Mouse (Mus musculus) heart, postnatal 10 days (tissue): ENCODE measurements at regions not wholly inside any gene's neighbourhood (a gene's known extent, or its start where the extent isn't known, plus 50 kb on each side); places are given as distances from the start of the nearest gene placed in this dataset.

ENCODE experiments used
- DNase-seq, 2 experiments: peaks; one replicate each; pipeline ENCODE4 v3.0.0; 2021
- intact Hi-C: fragments of 180-260 bp; cut with DNase I; formaldehyde crosslinking; loops from one replicate; pipeline ENCODE4 v1.15.1; 2025

DNA sequence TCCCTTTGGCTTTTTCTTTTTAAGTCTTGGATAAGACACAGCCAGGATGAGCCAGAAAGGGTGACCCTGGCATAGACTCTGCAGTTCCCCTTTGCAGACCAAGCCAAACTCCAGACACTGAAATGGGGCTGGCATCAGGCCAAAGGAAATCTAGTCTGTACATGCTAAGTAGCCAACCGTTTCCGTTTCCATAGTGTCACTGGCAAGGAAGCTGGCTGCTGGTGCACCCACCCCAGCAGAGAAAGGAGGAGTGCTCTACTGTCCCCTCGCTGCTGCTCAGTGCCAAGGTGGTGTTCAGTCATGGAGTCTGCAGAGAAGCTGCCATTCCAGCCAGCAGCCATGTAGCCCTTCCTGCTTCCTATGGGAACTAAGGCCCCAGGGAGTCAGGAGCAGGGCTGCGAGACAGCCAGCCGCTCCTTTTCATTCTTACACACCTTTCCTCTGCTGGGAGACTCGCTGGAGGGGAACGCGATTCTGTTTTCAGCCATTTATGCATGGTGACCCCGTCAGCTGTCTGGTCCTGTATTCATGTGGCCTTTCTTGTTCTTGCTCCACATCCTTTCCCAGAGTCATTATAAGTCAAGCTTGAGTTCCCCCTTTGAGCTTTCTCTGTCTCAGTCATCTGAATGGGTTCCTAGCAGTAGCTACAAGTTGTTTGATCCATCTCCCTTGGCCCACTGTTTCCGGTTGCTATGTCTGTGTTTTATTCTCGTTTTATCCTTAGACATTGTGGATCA lies 341.3 kb downstream of the Ankrd50 start:
- intact Hi-C loops = no loop called here
- DNase-seq = peak; percentile 70 to 71

DNA sequence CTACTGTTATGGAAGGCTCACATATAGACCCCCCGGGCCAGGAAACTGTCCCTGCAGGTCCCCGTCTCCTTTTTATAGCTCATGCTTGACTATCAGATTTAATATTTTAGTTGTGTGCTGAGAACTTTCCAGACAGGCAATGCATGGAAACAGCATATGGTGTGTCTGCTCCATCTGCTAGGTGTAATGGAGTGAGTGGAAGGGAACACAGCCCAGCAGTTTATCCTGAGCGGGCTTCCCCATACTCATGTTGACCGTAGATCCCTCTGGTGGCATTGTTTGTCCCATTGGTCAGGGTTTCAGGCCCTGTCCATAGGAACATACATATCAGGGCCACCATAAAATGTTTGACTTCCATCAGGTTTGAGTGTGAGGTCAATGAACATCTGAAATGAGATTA lies 345.3 kb downstream of the Ankrd50 start:
- intact Hi-C loops = no loop called here
- no peak for DNase-seq

- no peak for DNase-seq
- intact Hi-C loops = no loop called here
These were observed 346.6 kb downstream of the Ankrd50 start for GRCm38 (mm10) chr3:38138014-38138413.

- intact Hi-C loops = no loop called here
- DNase-seq = no peak
These were observed 348.8 kb downstream of the Ankrd50 start for GRCm38 (mm10) chr3:38135808-38136214.

GRCm38 (mm10) chr3:38134425-38134824 lies 350.2 kb downstream of the Ankrd50 start:
- intact Hi-C loops = no loop called here
- DNase-seq = no peak

DNA sequence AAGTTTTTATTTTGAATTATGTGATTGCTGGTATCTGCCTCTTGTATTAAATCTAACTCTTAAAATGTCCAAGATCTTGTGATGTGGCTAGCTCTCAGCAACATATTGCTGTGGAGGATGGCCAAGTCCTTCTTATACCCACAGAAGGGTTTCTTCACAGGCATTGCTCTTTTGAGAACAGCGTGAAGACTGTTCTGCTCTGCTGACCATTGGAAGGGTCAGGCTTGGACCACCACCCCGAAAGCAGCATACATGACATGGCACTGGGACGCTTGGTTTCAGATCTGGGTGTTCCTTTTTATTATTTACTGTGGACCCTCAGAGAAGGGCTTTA lies 352.8 kb downstream of the Ankrd50 start:
- intact Hi-C loops = no loop called here
- no peak for DNase-seq

- no peak for DNase-seq
- intact Hi-C loops = no loop called here
These were observed 353.3 kb downstream of the Ankrd50 start for GRCm38 (mm10) chr3:38131176-38131886.

DNA sequence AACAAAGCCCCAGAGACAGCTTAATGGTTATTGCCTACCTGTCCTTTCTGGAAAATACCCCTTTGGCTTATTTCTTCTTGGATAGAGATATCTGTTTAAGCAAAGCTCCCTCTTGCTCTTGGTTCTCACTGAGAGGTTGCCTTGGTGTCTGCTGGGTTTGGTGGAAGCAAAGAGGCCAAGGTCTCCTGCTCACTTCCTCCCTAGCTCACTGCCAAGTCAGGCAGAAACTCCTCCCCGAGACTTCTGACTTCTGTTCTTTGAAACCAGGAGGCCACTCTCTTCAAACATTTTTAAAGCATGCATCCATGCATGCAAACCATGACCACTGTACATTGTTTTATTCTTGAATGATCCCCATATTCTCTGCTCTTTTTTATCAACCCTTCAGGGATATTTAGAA lies 354.6 kb downstream of the Ankrd50 start:
- intact Hi-C loops = no loop called here

DNA sequence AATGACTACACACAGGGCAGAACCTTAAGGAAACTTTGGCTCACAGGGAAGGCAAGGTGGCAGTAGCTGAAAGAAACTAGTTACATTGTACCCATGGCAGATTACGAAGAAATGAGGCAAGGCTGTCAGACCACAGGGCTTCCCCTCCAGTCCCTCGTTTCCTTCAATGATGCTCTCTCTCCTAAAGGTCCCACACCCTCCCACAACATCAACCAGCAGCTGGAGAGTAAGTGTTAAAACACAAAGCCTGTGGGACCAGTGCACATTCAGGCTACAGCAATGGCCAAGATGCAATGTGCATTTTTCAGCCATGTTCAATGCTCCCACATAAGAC lies 355.5 kb downstream of the Ankrd50 start:
- no peak for DNase-seq
- intact Hi-C loops = no loop called here

More for the DNA sequence above, 354.6 kb downstream of the Ankrd50 start:
- no peak for DNase-seq

GRCm38 (mm10) chr3:38128486-38129166 lies 356.0 kb downstream of the Ankrd50 start:
- DNase-seq = no peak
- intact Hi-C loops = no loop called here

DNA sequence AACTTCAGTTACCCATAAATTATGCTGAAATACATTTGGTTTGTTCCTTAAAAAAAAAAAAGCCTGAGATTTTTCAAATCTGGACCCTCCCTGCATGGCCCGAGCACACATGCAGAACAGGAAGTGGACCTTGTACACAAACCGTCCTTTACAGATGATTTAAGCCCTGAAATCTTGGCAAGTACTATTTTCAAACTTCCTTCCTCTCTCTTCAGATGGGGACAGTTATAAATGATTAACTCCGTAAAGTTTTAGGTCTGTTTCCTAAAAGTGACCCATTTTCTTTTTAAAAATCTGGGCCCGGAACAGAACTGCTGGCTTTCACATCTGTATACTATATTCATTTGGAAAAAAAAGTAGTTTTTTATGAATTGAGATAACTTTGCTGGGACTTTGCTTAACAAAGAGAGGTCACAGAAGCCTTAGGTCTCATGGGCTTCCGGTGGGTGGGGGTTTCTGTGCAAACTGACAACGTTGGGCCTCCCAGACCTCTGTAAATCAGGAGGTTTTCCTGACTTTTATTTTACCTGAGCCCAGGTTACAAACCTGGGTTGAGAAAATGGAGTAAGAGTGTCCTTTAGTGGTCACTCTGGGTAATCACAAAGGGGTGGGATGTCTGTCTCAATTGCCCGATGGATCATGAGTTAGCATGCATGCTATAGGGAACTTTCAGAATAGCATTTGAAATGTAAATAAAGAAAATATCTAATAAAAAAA lies 368.4 kb downstream of the Ankrd50 start:
- intact Hi-C loops = loop anchor here (10.0 kb wide), 2 partner anchors 481 to 641 kb away; partner anchors contain the start of gene Spry1

GRCm38 (mm10) chr3:38112568-38112967 lies 372.1 kb downstream of the Ankrd50 start:
- DNase-seq = no peak
- intact Hi-C loops = loop anchor here (10.0 kb wide), 2 partner anchors 478 to 638 kb away; partner anchors contain the start of gene Spry1

More for the DNA sequence above, 368.4 kb downstream of the Ankrd50 start:
- DNase-seq = no peak

DNA sequence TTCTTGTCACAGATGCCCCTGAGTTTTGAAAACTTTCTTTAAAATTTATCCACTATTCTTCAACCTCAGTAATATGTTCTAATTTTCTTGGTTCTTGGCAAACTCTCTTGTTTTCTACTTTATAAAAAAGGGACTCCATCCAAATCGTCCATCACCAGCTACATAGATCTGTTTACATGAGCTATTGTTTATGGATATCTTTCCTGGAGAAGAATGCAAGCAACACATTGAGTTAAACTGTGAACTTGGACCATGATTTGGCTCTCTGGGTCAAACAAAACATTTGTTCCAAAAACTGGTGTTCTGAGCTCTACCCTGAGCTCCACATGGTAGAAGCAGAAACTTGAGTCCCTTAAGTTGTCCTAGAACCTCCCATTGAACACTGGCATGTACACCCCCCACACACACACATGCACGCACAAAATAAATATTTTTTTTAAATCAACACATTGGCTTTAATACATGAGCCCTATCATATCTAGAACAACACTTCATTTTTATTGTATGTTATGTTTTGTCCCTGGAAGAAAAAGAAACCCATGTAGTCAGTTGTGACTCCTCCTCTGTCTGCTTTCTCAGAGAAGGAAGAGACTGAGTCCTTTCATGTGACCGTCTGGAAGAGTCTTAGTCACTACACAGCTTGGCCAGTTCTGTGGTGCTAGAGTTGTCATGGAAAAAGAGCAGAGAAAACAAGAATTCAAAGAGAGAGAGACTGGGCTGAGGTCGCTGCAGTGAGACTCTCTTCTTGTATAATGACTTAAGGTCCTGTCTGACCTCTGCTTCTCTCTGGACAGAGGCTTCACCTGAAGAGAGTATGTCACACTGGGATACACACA lies 379.4 kb downstream of the Ankrd50 start:
- intact Hi-C loops = no loop called here
- DNase-seq = no peak

DNA sequence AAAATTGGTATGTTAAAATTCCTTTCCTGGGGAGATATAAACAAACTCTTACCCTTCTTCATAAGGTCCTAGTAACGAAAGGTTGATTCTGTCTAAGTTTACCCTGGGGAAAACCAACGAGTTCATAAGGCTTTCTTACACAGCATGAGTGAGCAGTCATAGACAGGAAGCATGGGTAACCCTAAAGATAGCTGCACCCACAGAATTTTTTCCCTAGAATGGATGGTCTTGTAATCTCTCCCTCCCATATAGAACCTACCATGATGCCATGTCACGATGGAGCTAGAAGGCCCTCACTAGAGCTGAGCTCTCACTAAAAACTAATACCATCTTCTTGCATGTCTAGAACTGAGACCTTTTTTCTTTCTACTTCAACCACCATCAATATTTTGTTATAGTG lies 380.1 kb upstream of the Gm5148 start:
- intact Hi-C loops = no loop called here
- no peak for DNase-seq

DNA sequence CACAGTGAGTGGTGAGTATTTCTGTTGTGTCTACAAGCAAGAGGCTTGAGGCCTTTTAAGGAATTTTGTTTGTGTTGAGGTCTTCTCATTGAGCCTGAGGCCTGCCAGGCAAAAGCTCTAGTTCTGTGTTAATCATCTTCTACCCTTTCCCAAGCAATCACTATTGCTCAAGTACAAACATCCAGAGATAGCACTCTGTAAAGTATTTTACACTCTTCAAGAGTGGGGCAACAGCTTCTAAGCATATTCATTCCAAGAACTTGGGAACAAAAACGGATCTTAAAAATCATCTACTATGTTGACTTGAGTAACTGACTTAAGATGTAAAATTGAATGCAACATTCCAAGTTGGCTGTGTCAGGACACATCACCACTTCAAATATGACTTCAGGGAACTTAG lies 378.7 kb upstream of the Gm5148 start:
- intact Hi-C loops = no loop called here
- DNase-seq = no peak

DNA sequence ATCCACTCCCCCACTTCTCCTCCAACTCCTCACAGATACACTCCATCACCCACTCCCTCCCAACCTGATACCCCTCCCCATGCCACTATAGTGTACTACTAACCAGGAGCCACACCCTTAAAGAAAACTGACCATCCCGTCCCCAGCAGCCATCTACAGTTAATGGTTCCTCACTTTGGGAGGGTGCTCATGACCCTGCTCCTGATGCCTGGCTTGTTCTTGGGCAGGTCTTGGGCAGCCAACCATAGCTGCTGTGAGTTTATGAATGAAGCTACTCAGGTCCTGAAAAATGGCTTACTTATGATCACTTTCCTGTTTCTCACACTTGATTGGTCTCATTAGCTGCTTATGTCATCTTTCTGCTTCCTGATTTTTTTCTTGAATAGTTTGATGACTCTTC lies 377.9 kb upstream of the Gm5148 start:
- intact Hi-C loops = no loop called here
- no peak for DNase-seq

- intact Hi-C loops = no loop called here
- DNase-seq = peak in 1 of 2 experiments; percentile 11
These were observed 370.2 kb upstream of the Gm5148 start for GRCm38 (mm10) chr3:38094370-38094979.

DNA sequence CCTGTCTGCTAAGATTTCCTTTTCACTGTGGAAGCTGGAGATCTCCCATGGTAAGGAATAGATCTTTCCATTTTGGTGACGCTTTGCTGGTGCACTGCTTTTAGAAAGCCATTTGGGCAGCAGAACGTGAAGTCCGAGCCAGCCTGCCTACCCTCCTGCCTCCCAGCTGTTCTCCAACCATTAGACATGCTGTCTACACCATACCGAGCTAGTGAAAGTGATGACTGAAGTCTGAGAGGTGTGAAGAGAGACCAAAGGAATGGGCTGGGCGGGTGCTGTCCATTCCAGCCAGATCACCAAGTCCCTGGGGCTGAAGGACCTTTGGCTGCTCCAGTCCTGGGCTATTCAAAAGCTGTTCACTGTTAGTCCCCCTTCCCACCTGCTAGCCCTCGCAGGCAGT lies 360.3 kb upstream of the Gm5148 start:
- peak in 1 of 2 experiments; percentile 8 for DNase-seq
- intact Hi-C loops = no loop called here

DNA sequence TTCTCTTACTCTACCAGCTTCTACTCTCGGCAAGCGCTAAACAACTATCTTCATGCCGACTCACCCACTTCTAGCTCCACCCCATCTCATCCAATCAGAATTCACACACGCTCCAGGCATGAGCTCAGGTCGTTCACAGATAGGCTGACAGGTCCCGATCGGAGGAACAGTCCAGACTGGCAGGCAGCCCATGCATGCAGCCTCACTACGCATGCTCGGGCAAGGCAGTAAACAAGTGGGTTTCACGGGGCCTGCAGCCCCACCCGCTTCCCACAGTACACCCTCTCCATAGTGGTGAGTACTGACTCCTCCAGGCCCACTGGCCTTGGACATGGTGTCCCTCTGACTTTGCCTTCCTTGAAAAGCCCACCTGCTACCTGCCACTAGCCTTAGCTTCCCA lies 358.1 kb upstream of the Gm5148 start:
- intact Hi-C loops = no loop called here
- peak; percentile 65 to 74 for DNase-seq

- DNase-seq = no peak
- intact Hi-C loops = no loop called here
These were observed 352.5 kb upstream of the Gm5148 start for GRCm38 (mm10) chr3:38076835-38077234.
